Mouse (Mus musculus) MEL (cell line): ENCODE results near the gene Trem2.

Experiments used
- CTCF ChIP-seq, 3 experiments: IDR thresholded peaks in 2 of 3; conservative IDR thresholded peaks in 1 of 3; 2 replicates each; pipeline ENCODE4 v1.5.1; 2011 to 2012; ENCODE audit warnings: low read length in 3 of 3, low read depth in 2 of 3, mild to moderate bottlenecking in 2 of 3, improper control_type of control experiment in 1 of 3, inconsistent platforms in 1 of 3, mixed read lengths in 1 of 3, moderate library complexity in 1 of 3; ENCODE audit not compliant: control insufficient read depth in 1 of 3, insufficient read depth in 1 of 3, poor library complexity in 1 of 3, severe bottlenecking in 1 of 3
- RCOR1 ChIP-seq: IDR thresholded peaks from 2 replicates; pipeline ENCODE4 v1.6.1; 2012; ENCODE audit warnings: low read depth, mild to moderate bottlenecking, inconsistent platforms, low read length, improper control_type of control experiment
- ZNF384 ChIP-seq: IDR thresholded peaks from 2 replicates; pipeline ENCODE4 v1.6.1; 2012; ENCODE audit warnings: low read depth, mild to moderate bottlenecking, inconsistent platforms, low read length, improper control_type of control experiment

GRCm38 (mm10) chr17:48389442-48389841, 43.2 kb downstream of the Trem2 start:
- TF ChIP-seq ZNF384 (no peak), RCOR1 (no peak), CTCF (IDR thresholded peaks at IDR 0.05 in 2 of 3, conservative IDR thresholded peaks at IDR 0.05 in 1 of 3; ENCODE audit: control insufficient read depth in 1 of 3, insufficient read depth in 1 of 3, low read depth in 2 of 3, low read length in 3 of 3, poor library complexity in 1 of 3, severe bottlenecking in 1 of 3) (no peak)
